Mouse (Mus musculus) c-Kit-positive CD71-positive TER-119-positive erythroid progenitor cells, embryonic 14.5 days (primary cell): ENCODE measurements around the gene Cd83.

Experiments
- DNase-seq: peaks from one replicate; pipeline ENCODE4 v3.0.0-alpha.2; 2013; ENCODE audit warnings: low spot score

Gene Cd83

GRCm38 (mm10) chr13:43806371-43807271 lies 22.0 kb downstream of the Cd83 start:
- DNase-seq = no peak

GRCm38 (mm10) chr13:43807272-43807675 lies 22.7 kb downstream of the Cd83 start:
- DNase-seq = no peak

DNA sequence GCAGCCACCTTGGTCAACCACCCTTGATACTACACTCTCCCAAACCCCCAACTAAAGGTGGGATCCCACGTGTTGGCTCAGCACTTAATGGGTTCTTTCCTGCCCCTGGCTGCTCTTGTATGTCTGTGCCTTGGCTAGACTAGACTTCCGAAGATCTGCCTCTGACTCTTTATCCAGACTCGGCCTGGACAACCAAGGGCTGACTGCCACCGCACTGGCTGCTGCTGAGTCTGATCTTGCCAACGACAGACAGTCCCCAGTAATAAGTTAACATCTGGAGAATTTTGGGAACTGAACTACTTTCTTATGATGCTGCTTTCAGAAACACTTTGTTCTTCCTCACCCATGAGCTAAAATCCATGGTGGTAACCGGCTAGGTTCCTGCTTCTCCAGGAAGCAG lies 26.0 kb downstream of the Cd83 start:
- no peak for DNase-seq

GRCm38 (mm10) chr13:43811835-43812234 lies 27.3 kb downstream of the Cd83 start:
- DNase-seq = no peak

DNA sequence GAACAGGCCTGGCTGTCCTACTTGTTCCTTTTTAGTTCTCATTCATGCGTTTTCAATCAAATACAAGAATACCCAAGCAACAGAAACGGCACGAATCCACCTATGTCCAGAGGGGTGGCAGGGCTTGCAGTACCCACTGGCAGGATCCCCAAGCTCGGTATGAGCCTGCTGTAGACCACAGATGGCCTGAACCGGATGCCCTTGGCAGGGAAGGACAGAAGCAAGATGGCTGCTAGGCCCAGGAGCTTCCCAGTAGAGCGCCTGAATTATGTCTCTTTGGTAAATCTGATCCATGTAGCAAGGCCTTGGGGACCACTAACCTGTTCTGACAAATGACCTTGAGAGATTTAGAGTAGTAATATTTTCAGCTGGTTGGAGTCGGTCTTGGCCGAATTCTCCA lies 28.9 kb downstream of the Cd83 start:
- no peak for DNase-seq

GRCm38 (mm10) chr13:43817461-43817860 lies 32.9 kb downstream of the Cd83 start:
- no peak for DNase-seq

GRCm38 (mm10) chr13:43818307-43819019 lies 33.9 kb downstream of the Cd83 start:
- no peak for DNase-seq

DNA sequence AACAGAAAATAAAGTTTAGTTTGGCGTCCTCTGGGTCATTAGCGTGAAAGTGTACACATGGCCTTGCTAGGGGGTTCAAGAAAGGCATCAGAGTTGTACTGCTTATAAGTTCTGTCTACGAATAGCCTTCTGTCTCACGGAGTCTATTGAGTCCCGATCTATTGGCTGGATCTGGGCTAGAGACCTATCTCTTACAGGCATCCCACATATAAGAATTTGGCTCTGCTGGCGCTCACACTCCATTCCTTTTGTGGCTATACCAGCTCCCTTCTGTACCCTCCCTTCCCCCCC lies 34.4 kb downstream of the Cd83 start:
- no peak for DNase-seq

- DNase-seq = no peak
Observed at GRCm38 (mm10) chr13:43820071-43820470, 35.5 kb downstream of the Cd83 start.

DNA sequence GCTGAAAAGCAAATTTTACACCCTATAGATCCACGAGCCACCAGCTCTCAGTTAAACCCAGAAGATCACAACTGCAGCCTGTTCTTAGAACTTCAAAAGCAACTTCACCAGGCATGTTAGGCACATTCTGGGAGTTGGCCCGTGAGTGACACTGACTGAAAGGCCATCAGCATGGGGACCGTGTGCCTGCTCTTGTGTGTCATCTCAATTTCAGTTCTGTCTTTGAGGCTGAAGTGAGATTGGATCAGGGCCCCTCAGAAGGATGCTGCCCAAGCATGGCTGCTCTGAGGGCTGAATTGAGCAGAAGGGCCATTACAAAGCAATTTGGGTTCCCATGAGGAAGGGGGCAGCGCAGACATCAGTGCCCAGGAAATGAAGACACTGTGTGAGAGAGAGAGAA lies 37.7 kb downstream of the Cd83 start:
- DNase-seq = no peak

GRCm38 (mm10) chr13:43828648-43829047 lies 44.1 kb downstream of the Cd83 start:
- DNase-seq = no peak

DNA sequence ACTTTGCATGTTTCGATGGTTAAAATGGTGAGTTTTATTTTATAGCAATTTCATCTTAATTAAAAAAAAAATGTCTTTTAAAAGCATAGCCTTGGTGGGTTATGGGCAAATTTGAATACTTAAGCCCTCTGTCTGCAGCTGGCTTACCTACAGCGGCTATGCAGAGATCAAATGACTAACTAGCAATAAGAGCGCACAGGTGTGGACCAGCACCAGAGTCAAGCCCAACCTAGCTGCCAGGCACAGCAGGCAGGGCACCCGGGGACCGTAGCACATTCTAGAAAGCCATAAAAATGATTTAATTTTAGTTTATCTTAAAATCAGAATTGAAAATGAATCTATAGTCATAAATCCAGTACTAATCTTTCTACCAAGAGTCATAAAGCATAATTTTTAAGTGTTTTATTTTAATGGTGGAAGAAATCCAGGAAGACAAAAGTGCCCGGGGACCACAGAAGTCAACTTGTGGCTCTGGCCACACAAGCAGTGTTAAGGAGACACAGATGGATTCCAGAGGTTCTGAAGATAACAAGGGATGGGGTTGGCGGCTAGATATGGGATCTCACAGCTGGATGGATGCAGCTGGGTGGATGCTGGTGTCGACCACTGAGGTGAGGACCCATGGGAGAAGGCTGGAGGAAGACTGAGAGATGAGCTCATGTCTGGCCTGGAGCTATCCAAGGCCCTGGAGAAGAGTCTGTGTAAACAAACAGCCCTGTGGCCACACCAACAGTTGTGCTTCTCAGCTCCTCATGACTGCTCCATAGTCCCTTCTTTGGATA lies 46.5 kb downstream of the Cd83 start:
- no peak for DNase-seq

GRCm38 (mm10) chr13:43832731-43833130 lies 48.2 kb downstream of the Cd83 start:
- no peak for DNase-seq

GRCm38 (mm10) chr13:43836376-43836775 lies 51.8 kb downstream of the Cd83 start:
- DNase-seq = no peak

DNA sequence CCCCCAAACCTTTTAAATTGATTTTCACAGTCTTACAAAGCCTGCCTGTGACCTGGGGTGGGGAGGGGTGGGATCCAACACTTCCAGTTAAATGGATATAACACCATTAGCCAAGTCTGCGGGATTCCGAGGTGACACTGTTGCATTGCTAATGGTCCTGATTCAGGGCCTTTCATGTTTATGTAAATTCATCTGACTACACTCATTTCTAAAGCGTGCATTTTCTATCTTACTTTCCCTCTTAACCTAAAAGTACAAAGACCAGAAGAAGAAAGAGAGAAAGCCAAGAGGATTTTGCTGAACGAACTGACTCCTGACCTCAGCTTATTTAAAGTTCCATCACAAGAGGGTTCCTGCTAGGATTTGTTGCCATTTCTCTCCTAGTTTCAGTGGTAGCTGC lies 53.2 kb downstream of the Cd83 start:
- DNase-seq = no peak

GRCm38 (mm10) chr13:43845151-43845550 lies 60.6 kb downstream of the Cd83 start:
- DNase-seq = no peak

GRCm38 (mm10) chr13:43847186-43847585 lies 62.6 kb downstream of the Cd83 start:
- no peak for DNase-seq

DNA sequence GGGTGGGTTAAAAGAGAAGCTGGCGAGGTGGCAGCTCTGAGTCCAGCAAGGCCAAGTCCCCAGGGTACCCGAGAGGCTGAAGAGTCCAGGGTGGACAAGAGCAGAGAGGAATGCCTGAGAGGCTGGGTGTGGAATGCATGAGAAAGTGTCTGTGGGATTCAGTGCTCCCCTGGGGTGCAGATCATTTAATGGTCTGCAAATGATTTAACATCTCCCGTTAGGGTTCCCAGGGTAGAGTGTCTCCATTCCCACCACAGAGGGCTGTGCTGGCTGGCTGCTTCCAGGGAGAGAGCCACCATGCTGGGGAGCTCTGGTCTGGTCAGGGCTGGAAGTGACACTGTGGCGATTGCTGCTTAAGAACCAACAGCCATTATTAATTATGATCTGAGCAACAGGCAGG lies 65.2 kb downstream of the Cd83 start:
- no peak for DNase-seq

- no peak for DNase-seq
Observed at GRCm38 (mm10) chr13:43851108-43851507, 66.5 kb downstream of the Cd83 start.
